Mouse (Mus musculus): ENCODE measurements at regions not wholly inside any gene's neighbourhood (a gene's known extent, or its start where the extent isn't known, plus 50 kb on each side); places are given as distances from the start of the nearest gene placed in this dataset.
A peak's percentile ranks its signal among the peaks of the same experiment; 100 is the strongest.

DNA sequence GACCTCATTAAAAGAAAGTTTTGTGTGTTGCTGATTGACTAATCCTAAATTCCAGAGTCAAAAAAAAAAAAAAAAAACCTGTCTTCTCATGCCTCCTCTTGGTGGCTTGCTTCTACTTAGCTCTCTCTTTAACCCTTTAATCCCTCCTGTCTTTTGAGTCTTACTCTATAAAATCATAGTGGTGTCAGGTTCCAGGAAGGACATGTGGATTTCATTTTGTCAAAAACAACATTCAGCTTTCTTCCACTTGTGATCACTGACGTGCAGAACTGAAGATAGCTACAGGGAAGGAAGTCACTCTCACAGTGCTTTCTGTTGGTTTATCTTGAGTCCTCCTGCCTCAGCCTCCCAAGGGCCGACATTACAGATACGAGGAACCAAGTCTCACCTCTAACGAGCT lies 132.2 kb downstream of the Lca5 start:
- peaks cover 10% of the 10 kb centered on the region; the same call in 1 of the 2 replicates for H3K4me1 ChIP-seq (ENCODE audit: control insufficient read depth, insufficient read depth, low read length)
- no peak overlapping the region for H3K4me2 ChIP-seq (replicated peaks; ENCODE audit: low read depth, low read length)
- ATAC-seq (ENCODE audit: insufficient number of reproducible peaks, insufficient read depth, low FRiP score, low read depth), result no peak
- H3K27me3 ChIP-seq (ENCODE audit: control insufficient read depth, insufficient read depth, low read length), result no peaks in the 10 kb centered on the region
- 83% methylated on average over 4 of the region's 4 CpGs for WGBS
- no peaks in the 10 kb centered on the region for H3K36me3 ChIP-seq (ENCODE audit: control insufficient read depth, insufficient read depth, low read length)
- H3K27ac ChIP-seq (ENCODE audit: low read length), result no peak overlapping the region
- H3K9ac ChIP-seq (replicated peaks; ENCODE audit: low read depth, low read length), result no peak overlapping the region
- H3K9me3 ChIP-seq (ENCODE audit: control insufficient read depth, low read depth, low read length), result no peaks in the 10 kb centered on the region
- H3K4me3 ChIP-seq (ENCODE audit: low read depth, low read length), result no peak overlapping the region

- no peak for ATAC-seq (ENCODE audit: insufficient number of reproducible peaks, insufficient read depth, low FRiP score, low read depth)
- H3K4me3 ChIP-seq (ENCODE audit: low read depth, low read length), result no peak overlapping the region
- H3K4me1 ChIP-seq (ENCODE audit: control insufficient read depth, insufficient read depth, low read length), result peaks cover 10% of the 10 kb centered on the region; the same call in 1 of the 2 replicates
- 76% methylated on average over 4 of the region's 4 CpGs for WGBS
- H3K27ac ChIP-seq (ENCODE audit: low read length), result no peak overlapping the region
- H3K27me3 ChIP-seq (ENCODE audit: control insufficient read depth, insufficient read depth, low read length), result no peaks in the 10 kb centered on the region
- H3K9me3 ChIP-seq (ENCODE audit: control insufficient read depth, low read depth, low read length), result no peaks in the 10 kb centered on the region
- H3K9ac ChIP-seq (replicated peaks; ENCODE audit: low read depth, low read length), result no peak overlapping the region
- no peaks in the 10 kb centered on the region for H3K36me3 ChIP-seq (ENCODE audit: control insufficient read depth, insufficient read depth, low read length)
- H3K4me2 ChIP-seq (replicated peaks; ENCODE audit: low read depth, low read length), result no peak overlapping the region
Observed at GRCm38 (mm10) chr9:83308092-83308491, 132.8 kb downstream of the Lca5 start.

- Histone ChIP-seq H3K4me1 (ENCODE audit: control insufficient read depth, insufficient read depth, low read length) (peaks cover 10% of the 10 kb centered on the region; the same call in 1 of the 2 replicates), H3K9me3 (ENCODE audit: control insufficient read depth, low read depth, low read length) (no peaks in the 10 kb centered on the region), H3K36me3 (ENCODE audit: control insufficient read depth, insufficient read depth, low read length) (no peaks in the 10 kb centered on the region), H3K27ac (ENCODE audit: low read length) (no peak overlapping the region), H3K27me3 (ENCODE audit: control insufficient read depth, insufficient read depth, low read length) (no peaks in the 10 kb centered on the region), H3K4me2 (replicated peaks; ENCODE audit: low read depth, low read length) (no peak overlapping the region), H3K4me3 (ENCODE audit: low read depth, low read length) (no peak overlapping the region), H3K9ac (replicated peaks; ENCODE audit: low read depth, low read length) (no peak overlapping the region)
- WGBS, result 58% methylated on average over 11 of the region's 11 CpGs
- no peak for ATAC-seq (ENCODE audit: insufficient number of reproducible peaks, insufficient read depth, low FRiP score, low read depth)
Observed at GRCm38 (mm10) chr9:83307349-83307938, 133.5 kb downstream of the Lca5 start.

GRCm38 (mm10) chr9:83304925-83305324 lies 136.0 kb downstream of the Lca5 start:
- Histone ChIP-seq H3K36me3 (ENCODE audit: control insufficient read depth, insufficient read depth, low read length) (no peaks in the 10 kb centered on the region), H3K9ac (replicated peaks; ENCODE audit: low read depth, low read length) (no peak overlapping the region), H3K27me3 (ENCODE audit: control insufficient read depth, insufficient read depth, low read length) (no peaks in the 10 kb centered on the region), H3K4me3 (ENCODE audit: low read depth, low read length) (no peak overlapping the region), H3K4me1 (ENCODE audit: control insufficient read depth, insufficient read depth, low read length) (peaks cover 10% of the 10 kb centered on the region; the same call in 1 of the 2 replicates), H3K9me3 (ENCODE audit: control insufficient read depth, low read depth, low read length) (no peaks in the 10 kb centered on the region), H3K27ac (ENCODE audit: low read length) (peak overlapping the region; percentile 74; the same call in 1 of the 2 replicates), H3K4me2 (replicated peaks; ENCODE audit: low read depth, low read length) (peak overlapping the region; percentile 4; the same call in 1 of the 2 replicates)
- peak; percentile 70; the same call in 1 of the 2 replicates for ATAC-seq (ENCODE audit: insufficient number of reproducible peaks, insufficient read depth, low FRiP score, low read depth)
- WGBS, result 21% methylated on average over 7 of the region's 7 CpGs

GRCm38 (mm10) chr9:83300500-83300899 lies 140.4 kb downstream of the Lca5 start:
- no peaks in the 10 kb centered on the region for H3K36me3 ChIP-seq (ENCODE audit: control insufficient read depth, insufficient read depth, low read length)
- no peak overlapping the region for H3K27ac ChIP-seq (ENCODE audit: low read length)
- no peak for ATAC-seq (ENCODE audit: insufficient number of reproducible peaks, insufficient read depth, low FRiP score, low read depth)
- no peak overlapping the region for H3K4me3 ChIP-seq (ENCODE audit: low read depth, low read length)
- H3K4me2 ChIP-seq (replicated peaks; ENCODE audit: low read depth, low read length), result no peak overlapping the region
- H3K4me1 ChIP-seq (ENCODE audit: control insufficient read depth, insufficient read depth, low read length), result peaks cover 8% of the 10 kb centered on the region; the same call in 1 of the 2 replicates
- 79% methylated on average over 4 of the region's 4 CpGs for WGBS
- H3K9ac ChIP-seq (replicated peaks; ENCODE audit: low read depth, low read length), result no peak overlapping the region
- H3K9me3 ChIP-seq (ENCODE audit: control insufficient read depth, low read depth, low read length), result no peaks in the 10 kb centered on the region
- H3K27me3 ChIP-seq (ENCODE audit: control insufficient read depth, insufficient read depth, low read length), result no peaks in the 10 kb centered on the region

- Histone ChIP-seq H3K4me1 (ENCODE audit: control insufficient read depth, insufficient read depth, low read length) (peaks cover 7% of the 10 kb centered on the region; the same call in 1 of the 2 replicates), H3K4me2 (replicated peaks; ENCODE audit: low read depth, low read length) (no peak overlapping the region), H3K9me3 (ENCODE audit: control insufficient read depth, low read depth, low read length) (no peaks in the 10 kb centered on the region), H3K9ac (replicated peaks; ENCODE audit: low read depth, low read length) (no peak overlapping the region), H3K4me3 (ENCODE audit: low read depth, low read length) (no peak overlapping the region), H3K36me3 (ENCODE audit: control insufficient read depth, insufficient read depth, low read length) (no peaks in the 10 kb centered on the region), H3K27me3 (ENCODE audit: control insufficient read depth, insufficient read depth, low read length) (no peaks in the 10 kb centered on the region), H3K27ac (ENCODE audit: low read length) (no peak overlapping the region)
- no peak for ATAC-seq (ENCODE audit: insufficient number of reproducible peaks, insufficient read depth, low FRiP score, low read depth)
- 74% methylated on average over 2 of the region's 2 CpGs for WGBS
Observed at GRCm38 (mm10) chr9:83300044-83300443, 140.9 kb downstream of the Lca5 start.

DNA sequence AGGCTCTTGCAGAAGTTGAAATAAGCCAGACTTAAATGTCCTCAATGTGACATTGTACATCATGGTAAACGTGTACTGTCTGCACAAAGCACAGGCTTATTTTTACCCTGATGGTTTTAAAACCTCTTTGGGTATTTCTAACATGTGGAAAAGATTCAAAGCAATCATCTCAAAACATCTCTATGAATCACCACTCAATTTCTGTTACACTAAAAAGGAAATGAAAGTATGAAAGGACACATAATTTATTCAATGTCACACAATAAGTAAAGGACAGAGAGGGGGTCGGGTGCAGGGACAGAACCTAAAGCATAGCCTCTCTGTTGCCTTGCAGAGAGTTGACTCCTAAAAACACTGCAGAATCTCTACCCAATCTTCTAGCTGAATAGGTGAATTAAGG lies 141.3 kb downstream of the Lca5 start:
- Histone ChIP-seq H3K27me3 (ENCODE audit: control insufficient read depth, insufficient read depth, low read length) (no peaks in the 10 kb centered on the region), H3K36me3 (ENCODE audit: control insufficient read depth, insufficient read depth, low read length) (no peaks in the 10 kb centered on the region), H3K9ac (replicated peaks; ENCODE audit: low read depth, low read length) (no peak overlapping the region), H3K4me2 (replicated peaks; ENCODE audit: low read depth, low read length) (no peak overlapping the region), H3K27ac (ENCODE audit: low read length) (no peak overlapping the region), H3K4me3 (ENCODE audit: low read depth, low read length) (no peak overlapping the region), H3K9me3 (ENCODE audit: control insufficient read depth, low read depth, low read length) (no peaks in the 10 kb centered on the region), H3K4me1 (ENCODE audit: control insufficient read depth, insufficient read depth, low read length) (peaks cover 3% of the 10 kb centered on the region; the same call in 1 of the 2 replicates)
- 44% methylated on average over 2 of the region's 2 CpGs for WGBS
- no peak for ATAC-seq (ENCODE audit: insufficient number of reproducible peaks, insufficient read depth, low FRiP score, low read depth)

DNA sequence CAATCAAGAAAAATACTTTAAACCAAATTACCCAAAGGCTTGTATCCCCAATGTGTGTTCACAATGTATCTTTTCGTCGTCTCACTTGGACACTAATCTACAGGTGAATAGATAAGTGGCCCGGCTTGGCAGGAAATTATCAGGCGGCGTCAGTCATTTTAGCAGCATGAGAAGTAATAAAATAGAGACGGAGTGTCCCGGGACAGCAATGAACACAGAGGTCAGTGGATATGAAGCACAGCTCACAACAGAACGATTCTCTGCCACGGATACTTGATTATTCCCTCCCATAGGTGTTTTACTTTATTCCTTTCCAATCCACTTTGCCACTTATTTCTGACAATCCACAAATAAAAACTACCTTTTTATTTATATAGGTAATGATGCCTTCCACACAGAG lies 145.5 kb downstream of the Lca5 start:
- ATAC-seq (ENCODE audit: insufficient number of reproducible peaks, insufficient read depth, low FRiP score, low read depth), result no peak
- Histone ChIP-seq H3K27ac (ENCODE audit: low read length) (no peak overlapping the region), H3K4me3 (ENCODE audit: low read depth, low read length) (no peak overlapping the region), H3K4me1 (ENCODE audit: control insufficient read depth, insufficient read depth, low read length) (no peaks in the 10 kb centered on the region), H3K36me3 (ENCODE audit: control insufficient read depth, insufficient read depth, low read length) (no peaks in the 10 kb centered on the region), H3K9ac (replicated peaks; ENCODE audit: low read depth, low read length) (no peak overlapping the region), H3K27me3 (ENCODE audit: control insufficient read depth, insufficient read depth, low read length) (no peaks in the 10 kb centered on the region), H3K9me3 (ENCODE audit: control insufficient read depth, low read depth, low read length) (no peaks in the 10 kb centered on the region), H3K4me2 (replicated peaks; ENCODE audit: low read depth, low read length) (no peak overlapping the region)
- WGBS, result 73% methylated on average over 9 of the region's 9 CpGs

- Histone ChIP-seq H3K27me3 (ENCODE audit: control insufficient read depth, insufficient read depth, low read length) (no peaks in the 10 kb centered on the region), H3K4me2 (replicated peaks; ENCODE audit: low read depth, low read length) (no peak overlapping the region), H3K4me1 (ENCODE audit: control insufficient read depth, insufficient read depth, low read length) (no peaks in the 10 kb centered on the region), H3K27ac (ENCODE audit: low read length) (no peak overlapping the region), H3K9me3 (ENCODE audit: control insufficient read depth, low read depth, low read length) (no peaks in the 10 kb centered on the region), H3K4me3 (ENCODE audit: low read depth, low read length) (no peak overlapping the region), H3K9ac (replicated peaks; ENCODE audit: low read depth, low read length) (no peak overlapping the region), H3K36me3 (ENCODE audit: control insufficient read depth, insufficient read depth, low read length) (no peaks in the 10 kb centered on the region)
- no peak for ATAC-seq (ENCODE audit: insufficient number of reproducible peaks, insufficient read depth, low FRiP score, low read depth)
- 86% methylated on average over 13 of the region's 13 CpGs for WGBS
Observed at GRCm38 (mm10) chr9:83294441-83294840, 146.5 kb downstream of the Lca5 start.

Data from stomach, embryonic 14.5 days (tissue).